Mouse (Mus musculus) ES-E14 (cell line): ENCODE results near the gene Gnaz. TPM values are rescaled to one million over a fixed set of nuclear protein-coding genes. Genes with fewer than 3 reads are reported as not detected.
A peak's percentile ranks its signal among the peaks of the same experiment; 100 is the strongest.

Source experiments
- DNase-seq: peaks from one replicate; pipeline ENCODE4 v3.0.0-alpha.2; 2013; ENCODE audit warnings: low read depth, low spot score
- H3K27ac ChIP-seq: 2 replicates; pipeline ENCODE4 v1.5.1; 2012; ENCODE audit warnings: low read depth, mild to moderate bottlenecking, low read length, moderate library complexity, mixed read lengths; ENCODE audit not compliant: poor library complexity, insufficient read depth, severe bottlenecking
- H3K36me3 ChIP-seq: 2 replicates; pipeline ENCODE4 v1.6.1; 2012; ENCODE audit warnings: mild to moderate bottlenecking, low read length, moderate library complexity, mixed read lengths; ENCODE audit not compliant: control insufficient read depth, poor library complexity, insufficient read depth, severe bottlenecking
- H3K4me1 ChIP-seq, 2 experiments: fragments of 150-350 bp in 1 of 2; sonication (generic) in 1 of 2; 2 replicates each; pipeline ENCODE4 v1.6.1; 2012; ENCODE audit warnings: low read length in 2 of 2, mild to moderate bottlenecking in 1 of 2, mixed read lengths in 1 of 2; ENCODE audit not compliant: control insufficient read depth in 2 of 2, insufficient read depth in 2 of 2, poor library complexity in 1 of 2
- H3K4me3 ChIP-seq, 2 experiments: fragments of 150-350 bp in 1 of 2; sonication (generic) in 1 of 2; 2 replicates each; pipeline ENCODE4 v1.5.1; 2012; ENCODE audit warnings: low read length in 2 of 2, low read depth in 1 of 2, mild to moderate bottlenecking in 1 of 2, mixed read lengths in 1 of 2; ENCODE audit not compliant: insufficient read depth in 1 of 2, poor library complexity in 1 of 2, severe bottlenecking in 1 of 2
- H3K9ac ChIP-seq: 2 replicates; pipeline ENCODE4 v1.6.1; 2012; ENCODE audit warnings: low read depth, mild to moderate bottlenecking, low read length, mixed read lengths; ENCODE audit not compliant: poor library complexity, insufficient read depth, severe bottlenecking
- H3K9me3 ChIP-seq: fragments of 150-350 bp; sonication (generic); 2 replicates; pipeline ENCODE4 v1.6.1; 2012; ENCODE audit warnings: low read depth, mild to moderate bottlenecking, low read length; ENCODE audit not compliant: control insufficient read depth, insufficient read depth
- CHD2 ChIP-seq: IDR thresholded peaks from 2 replicates; pipeline ENCODE4 v1.6.1; 2014; ENCODE audit warnings: mild to moderate bottlenecking, low read depth, low read length, inconsistent platforms
- HCFC1 ChIP-seq: IDR thresholded peaks from 2 replicates; pipeline ENCODE4 v1.6.1; 2012; ENCODE audit warnings: low read length, inconsistent platforms, borderline replicate concordance; ENCODE audit not compliant: insufficient read depth
- MAFK ChIP-seq: IDR thresholded peaks from 2 replicates; pipeline ENCODE4 v1.6.1; 2014; ENCODE audit warnings: mild to moderate bottlenecking, low read depth, low read length, inconsistent platforms; ENCODE audit not compliant: insufficient read depth
- ZC3H11A ChIP-seq: IDR thresholded peaks from 2 replicates; pipeline ENCODE4 v1.6.1; 2012; ENCODE audit warnings: low read depth, mild to moderate bottlenecking, inconsistent platforms, low read length, borderline replicate concordance
- ZNF384 ChIP-seq: IDR thresholded peaks from 2 replicates; pipeline ENCODE4 v1.6.1; 2012; ENCODE audit warnings: low read depth, low read length, inconsistent platforms
- in situ Hi-C, 2 experiments: fragments of 600-800 bp; cut with MboI; formaldehyde crosslinking; loops; one replicate each; pipeline ENCODE4 v1.15.1; 2025; ENCODE audit warnings: low sequenced_read_pairs in 2 of 2, inconsistent platforms in 1 of 2; ENCODE audit not compliant: unreplicated experiment in 2 of 2
- total RNA-seq: library from RNA; depleted of rRNA; stranded (reverse); fragments of 300-350 nt; gene quantifications from 2 replicates; pipeline ENCODE4 v1.2.3, GENCODE M21; 2012

Gene Gnaz
- total RNA-seq, 1 experiment, result 5.9 TPM

DNA sequence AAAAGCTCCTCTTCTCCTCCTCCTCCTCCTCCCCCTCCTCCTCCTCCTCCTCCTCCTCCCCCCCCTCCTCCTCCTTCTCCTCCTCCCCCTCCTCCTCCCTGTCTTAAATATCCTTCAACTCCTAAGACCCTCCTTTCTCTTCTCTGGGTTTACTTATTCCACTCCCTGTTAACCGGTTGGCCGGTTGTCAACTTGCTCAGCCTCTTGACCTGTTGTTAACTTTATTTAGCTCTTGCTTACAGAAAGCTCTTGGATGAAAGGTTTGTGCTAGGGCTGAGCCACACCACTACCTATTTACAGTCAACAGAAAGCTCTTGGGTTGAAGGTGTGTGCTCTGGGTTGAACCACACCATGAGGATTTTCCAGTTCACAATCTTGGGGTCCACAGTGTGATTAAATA, 53.3 kb downstream of the Gnaz start:
- H3K36me3 ChIP-seq, result no peaks in the 10 kb centered on the region; the same call in 1 of the 2 replicates
- no peak overlapping the region for H3K9ac ChIP-seq
- DNase-seq, result no peak
- no peaks in the 10 kb centered on the region for H3K4me1 ChIP-seq
- H3K27ac ChIP-seq, result no peak overlapping the region
- in situ Hi-C loops, result no loop called here
- TF ChIP-seq MAFK, result no peak
- no peak for TF ChIP-seq HCFC1
- TF ChIP-seq ZC3H11A, result no peak
- no peak for TF ChIP-seq CHD2
- TF ChIP-seq ZNF384, result no peak
- no peak overlapping the region for H3K4me3 ChIP-seq
- no peaks in the 10 kb centered on the region for H3K9me3 ChIP-seq

DNA sequence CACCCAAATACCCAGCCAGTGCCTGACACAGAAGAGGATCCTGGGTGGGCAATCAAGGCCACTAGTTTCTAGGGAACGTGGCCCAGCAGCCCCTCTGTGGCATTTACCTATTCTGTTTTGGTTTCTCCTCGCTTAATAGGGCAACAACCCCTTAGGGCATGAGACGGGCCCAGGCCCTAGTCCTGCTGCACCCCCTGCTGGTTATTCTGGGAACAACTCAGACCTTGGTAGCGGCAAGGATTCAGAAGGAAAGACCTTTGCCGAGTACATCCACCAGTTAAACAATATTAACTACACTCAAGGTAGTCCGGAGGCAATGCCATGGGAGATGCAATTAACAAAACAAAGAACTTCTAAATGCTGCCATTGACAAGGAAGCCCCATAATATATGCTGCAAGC, 54.2 kb downstream of the Gnaz start:
- in situ Hi-C loops, result no loop called here
- TF ChIP-seq MAFK (no peak), CHD2 (no peak), HCFC1 (no peak), ZNF384 (no peak), ZC3H11A (0 out of 2 replicates have a peak, but pooled peaks have one; percentile 43)
- peak; percentile 56 for DNase-seq
- no peaks in the 10 kb centered on the region for H3K9me3 ChIP-seq
- H3K4me1 ChIP-seq, result no peaks in the 10 kb centered on the region
- H3K36me3 ChIP-seq, result no peaks in the 10 kb centered on the region
- no peak overlapping the region for H3K4me3 ChIP-seq
- H3K27ac ChIP-seq, result no peak overlapping the region
- no peak overlapping the region for H3K9ac ChIP-seq

DNA sequence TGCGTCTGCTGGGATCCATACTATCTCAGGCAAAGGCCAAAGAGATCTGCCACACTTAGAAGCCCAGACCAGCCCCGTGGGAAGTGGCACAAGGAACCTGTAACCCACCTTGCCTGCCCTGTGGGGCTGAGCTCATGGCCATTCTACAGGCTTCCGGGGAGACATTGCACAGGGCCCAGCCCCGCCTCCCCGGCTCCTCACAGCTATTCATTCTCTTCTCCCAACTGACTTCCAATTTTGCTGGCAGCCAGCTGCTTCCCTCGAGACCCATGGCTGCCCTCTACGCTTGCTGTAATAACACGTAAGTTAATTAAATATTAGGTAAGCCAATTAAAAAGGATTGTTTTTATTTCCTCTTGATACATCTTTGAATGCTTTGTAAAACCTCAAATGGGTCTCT, 59.5 kb downstream of the Gnaz start:
- H3K9ac ChIP-seq, result no peak overlapping the region
- no peaks in the 10 kb centered on the region for H3K4me1 ChIP-seq
- TF ChIP-seq CHD2 (no peak), ZC3H11A (no peak), HCFC1 (no peak), MAFK (no peak), ZNF384 (no peak)
- H3K27ac ChIP-seq, result no peak overlapping the region
- no peaks in the 10 kb centered on the region for H3K9me3 ChIP-seq
- in situ Hi-C loops, result no loop called here
- H3K36me3 ChIP-seq, result no peaks in the 10 kb centered on the region
- DNase-seq, result no peak
- no peak overlapping the region for H3K4me3 ChIP-seq

DNA sequence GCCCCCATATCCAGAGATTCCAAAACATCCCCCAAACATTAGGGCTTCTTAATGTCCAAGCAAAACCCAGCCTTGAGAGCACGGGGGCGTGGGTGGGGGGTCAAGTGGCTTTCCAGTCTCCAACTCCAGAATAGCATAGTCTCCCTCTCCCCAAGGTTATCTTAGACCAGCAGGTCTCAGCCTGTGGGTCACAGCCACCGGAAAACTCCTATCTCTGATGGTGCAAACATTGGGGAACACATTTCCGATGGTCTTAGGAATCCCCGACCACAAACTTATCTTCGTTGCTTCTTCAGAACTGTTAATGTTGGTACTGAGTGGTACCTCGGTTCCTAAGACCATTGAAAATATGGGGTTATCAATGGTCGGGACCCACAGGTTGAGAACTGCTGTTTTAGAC, 61.8 kb downstream of the Gnaz start:
- in situ Hi-C loops, result no loop called here
- H3K9me3 ChIP-seq, result no peaks in the 10 kb centered on the region
- H3K4me3 ChIP-seq, result no peak overlapping the region

DNA sequence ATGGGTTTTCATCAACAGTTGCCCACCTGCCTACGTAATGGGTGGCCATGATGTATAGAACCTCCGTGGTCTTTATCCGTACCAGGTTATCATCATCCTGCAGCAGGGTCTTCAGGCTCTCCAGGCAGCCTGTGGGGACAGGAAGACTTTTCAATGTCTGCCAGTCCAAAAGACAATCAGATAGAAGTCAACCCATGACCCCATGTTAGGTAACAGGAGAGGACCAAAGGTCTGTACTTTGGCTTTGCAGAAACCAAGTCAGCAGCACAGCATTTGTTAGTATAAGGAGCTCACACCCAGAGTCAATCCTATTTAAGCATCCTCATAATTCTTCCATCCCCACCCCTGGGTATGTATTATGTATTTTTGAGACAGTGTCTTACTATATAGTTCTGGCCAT, 62.7 kb downstream of the Gnaz start:
- in situ Hi-C loops, result no loop called here
- Histone ChIP-seq H3K9me3 (no peaks in the 10 kb centered on the region), H3K36me3 (no peaks in the 10 kb centered on the region), H3K9ac (no peak overlapping the region), H3K4me3 (no peak overlapping the region), H3K27ac (no peak overlapping the region), H3K4me1 (no peaks in the 10 kb centered on the region)
- TF ChIP-seq HCFC1 (no peak), ZC3H11A (no peak), CHD2 (no peak), MAFK (no peak), ZNF384 (no peak)
- no peak for DNase-seq

More for the DNA sequence above, 61.8 kb downstream of the Gnaz start:
- Histone ChIP-seq H3K9ac (no peak overlapping the region), H3K36me3 (no peaks in the 10 kb centered on the region), H3K27ac (no peak overlapping the region), H3K4me1 (no peaks in the 10 kb centered on the region)
- TF ChIP-seq CHD2 (no peak), MAFK (no peak), HCFC1 (no peak), ZNF384 (no peak), ZC3H11A (no peak)
- no peak for DNase-seq
